ENCODE assay signal across 10 mouse cellular contexts in genomic region chr9:51727960-51728359, GRCm38 (mm10). TPM values are rescaled to one million over a fixed set of nuclear protein-coding genes. Genes with fewer than 3 reads are reported as not detected.
A peak's percentile ranks its signal among the peaks of the same experiment; 100 is the strongest.
DNase-seq lines count a peak whose midpoint lies in the region; ATAC-seq and TF ChIP-seq lines count a peak whose summit lies in the region.
"Had no signal": no experiment of that assay in that cellular context is flagged by ENCODE, and none has a peak within 500 bp of the region (broad histone marks: within the 10 kb centered on the region; RNA-seq: fewer than 3 reads in every experiment).

No protein-coding gene starts in this region.

- peak; percentile 84 for DNase-seq in adipocyte (ENCODE audit: low spot score)
- DNase-seq in heart, postnatal 25 days (ENCODE audit: low spot score) = peak; percentile 4
- DNase-seq in layer of hippocampus, adult 18-20 months (ENCODE audit: low spot score in 2 of 2) = no peak
- DNase-seq in spleen, postnatal 14 days (ENCODE audit: low spot score in 2 of 2) = no peak
- DNase-seq: cerebellum, adult 11 months had no signal

- no peak overlapping the region for H3K4me2 ChIP-seq in intestine, embryonic 15.5 days (replicated peaks)
- no peak overlapping the region for H3K4me2 ChIP-seq in intestine, postnatal 0 days (replicated peaks; ENCODE audit: low read depth)
- no peak overlapping the region for H3K4me2 ChIP-seq in stomach, embryonic 16.5 days (ENCODE audit: low read depth, low read length)
- no peak overlapping the region for H3K4me2 ChIP-seq in forebrain, embryonic 16.5 days (ENCODE audit: low read length)
- H3K4me2 ChIP-seq: midbrain, embryonic 11.5 days had no signal

- H3K36me3 ChIP-seq in intestine, embryonic 15.5 days = no peaks in the 10 kb centered on the region
- H3K36me3 ChIP-seq in intestine, postnatal 0 days (ENCODE audit: control insufficient read depth, insufficient read depth) = no peaks in the 10 kb centered on the region
- H3K36me3 ChIP-seq in stomach, embryonic 16.5 days (ENCODE audit: control insufficient read depth, insufficient read depth, low read length) = no peaks in the 10 kb centered on the region
- no peaks in the 10 kb centered on the region for H3K36me3 ChIP-seq in forebrain, embryonic 16.5 days (ENCODE audit: control insufficient read depth, insufficient read depth)

- WGBS in intestine, embryonic 15.5 days = 20% methylated on average over 6 of the region's 6 CpGs
- 26% methylated on average over 6 of the region's 6 CpGs for WGBS in intestine, postnatal 0 days
- WGBS in stomach, embryonic 16.5 days = 11% methylated on average over 6 of the region's 6 CpGs
- WGBS in forebrain, embryonic 16.5 days = 51% methylated on average over 6 of the region's 6 CpGs

- H3K9ac ChIP-seq in intestine, embryonic 15.5 days = no peak overlapping the region
- H3K9ac ChIP-seq in intestine, postnatal 0 days (ENCODE audit: low read depth, low read length) = no peak overlapping the region
- no peak overlapping the region for H3K9ac ChIP-seq in stomach, embryonic 16.5 days (ENCODE audit: low read length)
- H3K9ac ChIP-seq in forebrain, embryonic 16.5 days (replicated peaks; ENCODE audit: low read depth, low read length) = no peak overlapping the region

- H3K4me1 ChIP-seq in intestine, embryonic 15.5 days (replicated peaks) = no peaks in the 10 kb centered on the region
- H3K4me1 ChIP-seq in intestine, postnatal 0 days (replicated peaks; ENCODE audit: control insufficient read depth, insufficient read depth, low read length) = no peaks in the 10 kb centered on the region
- no peaks in the 10 kb centered on the region for H3K4me1 ChIP-seq in stomach, embryonic 16.5 days (ENCODE audit: control insufficient read depth, insufficient read depth, low read length)
- no peaks in the 10 kb centered on the region for H3K4me1 ChIP-seq in forebrain, embryonic 16.5 days (replicated peaks; ENCODE audit: control insufficient read depth, insufficient read depth, low read length)

- H3K27ac ChIP-seq in intestine, embryonic 15.5 days = 0 out of 2 replicates have a peak overlapping the region, but pooled peaks have one; percentile 4
- H3K27ac ChIP-seq in intestine, postnatal 0 days (ENCODE audit: low read depth, low read length) = no peak overlapping the region
- peak overlapping the region; percentile 31 for H3K27ac ChIP-seq in stomach, embryonic 16.5 days (ENCODE audit: low read length)
- no peak overlapping the region for H3K27ac ChIP-seq in forebrain, embryonic 16.5 days (ENCODE audit: low read length)

- intact Hi-C loops in heart, postnatal 25 days (cut with DNase I) = no loop called here

- no peaks in the 10 kb centered on the region for H3K27me3 ChIP-seq in intestine, embryonic 15.5 days (replicated peaks)
- no peaks in the 10 kb centered on the region for H3K27me3 ChIP-seq in intestine, postnatal 0 days (replicated peaks; ENCODE audit: control insufficient read depth, insufficient read depth, low read length)
- no peaks in the 10 kb centered on the region for H3K27me3 ChIP-seq in stomach, embryonic 16.5 days (ENCODE audit: control insufficient read depth, insufficient read depth, low read length)
- no peaks in the 10 kb centered on the region for H3K27me3 ChIP-seq in forebrain, embryonic 16.5 days (replicated peaks; ENCODE audit: control insufficient read depth, insufficient read depth, low read length)

- H3K9me3 ChIP-seq in intestine, embryonic 15.5 days = no peaks in the 10 kb centered on the region
- no peaks in the 10 kb centered on the region for H3K9me3 ChIP-seq in intestine, postnatal 0 days (ENCODE audit: control insufficient read depth)
- no peaks in the 10 kb centered on the region for H3K9me3 ChIP-seq in stomach, embryonic 16.5 days (replicated peaks; ENCODE audit: control insufficient read depth, low read length)
- no peaks in the 10 kb centered on the region for H3K9me3 ChIP-seq in forebrain, embryonic 16.5 days (ENCODE audit: control insufficient read depth, low read length)

- no peak for ATAC-seq in intestine, embryonic 15.5 days
- no peak for ATAC-seq in intestine, postnatal 0 days
- no peak for ATAC-seq in stomach, embryonic 16.5 days (ENCODE audit: insufficient read depth, low FRiP score)
- no peak for ATAC-seq in forebrain, embryonic 16.5 days

- H3K4me3 ChIP-seq in intestine, embryonic 15.5 days (replicated peaks) = no peak overlapping the region
- H3K4me3 ChIP-seq in intestine, postnatal 0 days (ENCODE audit: low read depth, low read length) = no peak overlapping the region
- H3K4me3 ChIP-seq in stomach, embryonic 16.5 days (replicated peaks; ENCODE audit: low read length) = no peak overlapping the region
- no peak overlapping the region for H3K4me3 ChIP-seq in forebrain, embryonic 16.5 days (replicated peaks; ENCODE audit: low read length)

- no peak for TF ChIP-seq CTCF in intestine, postnatal 0 days (IDR thresholded peaks at IDR 0.05; ENCODE audit: low read depth)

RNA-seq across cellular contexts. Expression of gene Arhgap20, which starts 37.2 kb away (rescaled TPM):
- 2.3 and 2.8 TPM in 2 replicates for polyA plus RNA-seq in intestine, embryonic 15.5 days (2015; fragmentation: Nextera tagmentation; extraction: Ambion mirVana)
- polyA plus RNA-seq in intestine, postnatal 0 days (2015; fragmentation: Nextera tagmentation; extraction: Ambion mirVana) = 2.2 and 2.3 TPM in 2 replicates
- 10 to 100 TPM; 16.3 to 21.6 TPM for total RNA-seq in heart, postnatal 25 days (2021)
- 2.7 and 3.5 TPM in 2 replicates for polyA plus RNA-seq in stomach, embryonic 16.5 days (2015; fragmentation: Nextera tagmentation; extraction: Ambion mirVana)
- total RNA-seq in layer of hippocampus, adult 18-20 months (2021) = 10 to 100 TPM; 53.1 to 58.4 TPM
- 15.5 and 18.2 TPM in 2 replicates for polyA plus RNA-seq in forebrain, embryonic 16.5 days (2015; fragmentation: Nextera tagmentation; extraction: Ambion mirVana)

Comparison
In these comparisons a context has a peak if more than half of its experiments do, and no peak if none do; other contexts are left out.
1. H3K27ac ChIP-seq: peak in intestine, embryonic 15.5 days (single experiment) and stomach, embryonic 16.5 days (single experiment); none in intestine, postnatal 0 days (single experiment) and forebrain, embryonic 16.5 days (single experiment).
2. DNase-seq: peak in adipocyte (single experiment) and heart, postnatal 25 days (single experiment); none in layer of hippocampus, adult 18-20 months (0 of 2) and spleen, postnatal 14 days (0 of 2).